Mouse (Mus musculus) liver, embryonic 14.5 days (tissue): ENCODE measurements around the gene Zfp965. TPM values are rescaled to one million over a fixed set of nuclear protein-coding genes. Genes with fewer than 3 reads are reported as not detected.
"Not testable (repeated sequence)": the region's sequence is repeated elsewhere in the genome, so short reads cannot be mapped to it uniquely, and the experiment has no call there.

ENCODE experiments used
- ATAC-seq: fragments of 200-750 bp; cut with Nextera tagmentation; 2 replicates; pipeline ENCODE4 v1.8.0; 2017; ENCODE audit warnings: moderate number of reproducible peaks, mild to moderate bottlenecking, moderate library complexity; ENCODE audit not compliant: insufficient read depth
- DNase-seq, 3 experiments: peaks; one replicate each; pipeline ENCODE4 v3.0.0-alpha.2; 2012 to 2013; ENCODE audit warnings: low read depth in 3 of 3, low spot score in 3 of 3
- H3K27ac ChIP-seq: fragments of 300-500 bp; sonication (generic); 2 replicates; pipeline ENCODE4 v1.5.1; 2014; ENCODE audit warnings: moderate library complexity, mild to moderate bottlenecking, control low read depth, inconsistent platforms
- H3K27me3 ChIP-seq: fragments of 300-500 bp; sonication (generic); 2 replicates; pipeline ENCODE4 v1.6.1; 2014; ENCODE audit warnings: mild to moderate bottlenecking, low read length, moderate library complexity; ENCODE audit not compliant: control insufficient read depth, insufficient read depth
- H3K36me3 ChIP-seq: fragments of 300-500 bp; sonication (generic); replicated peaks from 2 replicates; pipeline ENCODE4 v1.6.1; 2014; ENCODE audit warnings: low read depth; ENCODE audit not compliant: control insufficient read depth, insufficient read depth
- H3K4me1 ChIP-seq, 2 experiments: fragments of 200-500 bp in 1 of 2; fragments of 300-500 bp in 1 of 2; sonication (generic) in 1 of 2; replicated peaks; 2 replicates each; pipeline ENCODE4 v1.6.1; 2012 to 2014; ENCODE audit warnings: antibody characterized with exemption in 1 of 2, inconsistent platforms in 1 of 2, low read length in 1 of 2; ENCODE audit not compliant: control insufficient read depth in 2 of 2, insufficient read depth in 2 of 2
- H3K4me2 ChIP-seq: fragments of 300-500 bp; sonication (generic); 2 replicates; pipeline ENCODE4 v1.6.1; 2014; ENCODE audit warnings: low read depth, mild to moderate bottlenecking, control low read depth, moderate library complexity
- H3K4me3 ChIP-seq, 2 experiments: fragments of 200-500 bp in 1 of 2; fragments of 300-500 bp in 1 of 2; sonication (generic) in 1 of 2; 2 replicates each; pipeline ENCODE4 v1.5.1; 2012 to 2014; ENCODE audit warnings: low read depth in 2 of 2, low read length in 2 of 2, mild to moderate bottlenecking in 2 of 2, control low read depth in 1 of 2, inconsistent platforms in 1 of 2, moderate library complexity in 1 of 2; ENCODE audit not compliant: insufficient read depth in 1 of 2
- H3K9ac ChIP-seq: fragments of 300-500 bp; sonication (generic); replicated peaks from 2 replicates; pipeline ENCODE4 v1.6.1; 2014; ENCODE audit warnings: mild to moderate bottlenecking, control low read depth, moderate library complexity
- H3K9me3 ChIP-seq: fragments of 300-500 bp; sonication (generic); 2 replicates; pipeline ENCODE4 v1.6.1; 2016; ENCODE audit warnings: low read length, mixed read lengths; ENCODE audit not compliant: control insufficient read depth
- WGBS: fragments of 180-500 bp; shearing (Covaris S2); extraction: QIAGEN DNeasy Blood & Tissue Kit; methylation state at CpG from one replicate; pipeline ENCODE4 v1.1.7; 2014; ENCODE audit not compliant: insufficient replicate concordance; 5-methylcytosine and 5-hydroxymethylcytosine counted together
- polyA plus RNA-seq, 2 experiments: library from polyadenylated mRNA; depleted of rRNA in 1 of 2; stranded (reverse) in 1 of 2; unstranded in 1 of 2; fragments of >200 nt; fragmentation: Nextera tagmentation in 1 of 2; extraction: Ambion mirVana in 1 of 2; gene quantifications; 2 replicates each; pipeline versions ENCODE4 v1.2.1 to v1.2.3; 2012 to 2014

Gene Zfp965
- polyA plus RNA-seq (2012; rRNA removed) (0.45 and 0.77 TPM in 2 replicates), polyA plus RNA-seq (2014; fragmentation: Nextera tagmentation; extraction: Ambion mirVana) (1.9 and 2.3 TPM in 2 replicates)

GRCm38 (mm10) chr2:175469685-175470084 is at the start of gene Zfp965:
Gene Zfp965, plus strand, starts transcription at chr2:175469985.
- H3K27me3 ChIP-seq, H3K9ac ChIP-seq, H3K4me2 ChIP-seq, H3K4me1 ChIP-seq, H3K27ac ChIP-seq, H3K36me3 ChIP-seq, H3K4me3 ChIP-seq, ATAC-seq, DNase-seq, H3K9me3 ChIP-seq: not testable (repeated sequence)
- no CpG with 5 or more reads among the region's 6 CpGs for WGBS

DNA sequence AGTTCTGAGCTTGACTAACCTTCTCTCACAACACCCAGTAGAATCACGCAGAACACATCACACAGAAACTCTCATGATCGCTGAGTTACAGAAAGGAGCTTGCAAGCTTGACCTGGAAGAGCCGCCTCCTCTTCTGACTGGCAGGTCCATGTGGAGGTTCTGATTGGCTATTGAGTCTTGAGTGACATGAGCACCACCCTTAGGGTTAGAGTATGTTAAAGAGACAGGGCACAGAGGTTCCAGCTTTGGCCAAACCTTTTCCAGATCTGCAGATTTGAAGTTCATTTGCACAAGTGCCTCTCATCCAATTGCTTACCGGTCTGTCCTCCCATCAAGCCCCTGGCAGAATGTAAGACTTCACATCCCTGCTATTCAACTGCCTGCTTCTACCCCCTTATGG is 34.1 kb upstream of the Zfp965 start, which contains the start of gene Gm4724:
Gene Gm4724 (minus strand): TSS at position 101 of the 400 bp plus-strand sequence.
- not testable (repeated sequence) for ATAC-seq, H3K4me2 ChIP-seq, DNase-seq, H3K9me3 ChIP-seq, H3K4me3 ChIP-seq, H3K27ac ChIP-seq, H3K9ac ChIP-seq, H3K27me3 ChIP-seq, H3K4me1 ChIP-seq, H3K36me3 ChIP-seq
- no CpG with 5 or more reads among the region's 4 CpGs for WGBS

Other genes with a start within 250 kb of the Zfp965 start
- gene Gm14440, start 194.9 kb upstream of the Zfp965 start, polyA plus RNA-seq (2012; rRNA removed): not detected in 2 replicates
- gene Gm14440, start 194.9 kb upstream of the Zfp965 start, polyA plus RNA-seq (2014; fragmentation: Nextera tagmentation; extraction: Ambion mirVana): not detected in 2 replicates
- gene Gm4631, start 131.8 kb upstream of the Zfp965 start, polyA plus RNA-seq (2012; rRNA removed): 1.6 and 3.3 TPM in 2 replicates
- gene Gm4631, start 131.8 kb upstream of the Zfp965 start, polyA plus RNA-seq (2014; fragmentation: Nextera tagmentation; extraction: Ambion mirVana): 5.1 and 5.4 TPM in 2 replicates
- 0.45 and 0.55 TPM in 2 replicates for gene Zfp968, start 97.5 kb upstream of the Zfp965 start, polyA plus RNA-seq (2012; rRNA removed)
- 1.5 TPM in 2 replicates for gene Zfp968, start 97.5 kb upstream of the Zfp965 start, polyA plus RNA-seq (2014; fragmentation: Nextera tagmentation; extraction: Ambion mirVana)
- gene Gm4724, start 34.2 kb upstream of the Zfp965 start, polyA plus RNA-seq (2012; rRNA removed): 0.87 and 1.5 TPM in 2 replicates
- gene Gm4724, start 34.2 kb upstream of the Zfp965 start, polyA plus RNA-seq (2014; fragmentation: Nextera tagmentation; extraction: Ambion mirVana): 2.1 and 3.1 TPM in 2 replicates
- not detected in 2 replicates for gene Gm11007, start 174.0 kb downstream of the Zfp965 start, polyA plus RNA-seq (2012; rRNA removed)
- gene Gm11007, start 174.0 kb downstream of the Zfp965 start, polyA plus RNA-seq (2014; fragmentation: Nextera tagmentation; extraction: Ambion mirVana): not detected in 2 replicates
- gene Zfp969, start 233.7 kb downstream of the Zfp965 start, polyA plus RNA-seq (2012; rRNA removed): not detected in 2 replicates
- gene Zfp969, start 233.7 kb downstream of the Zfp965 start, polyA plus RNA-seq (2014; fragmentation: Nextera tagmentation; extraction: Ambion mirVana): 13.9 and 18.7 TPM in 2 replicates